Mouse (Mus musculus) CH12.LX (cell line): ENCODE results near the gene Colgalt2. TPM values are rescaled to one million over a fixed set of nuclear protein-coding genes. Genes with fewer than 3 reads are reported as not detected.

Source experiments
- DNase-seq: peaks from one replicate; pipeline ENCODE4 v3.0.0-alpha.2; 2013; ENCODE audit errors: extremely low read depth
- H3K27ac ChIP-seq: 2 replicates; pipeline ENCODE4 v1.5.1; 2012; ENCODE audit warnings: low read depth, mild to moderate bottlenecking, control low read depth, moderate library complexity; ENCODE audit not compliant: insufficient read depth
- H3K27me3 ChIP-seq: replicated peaks from 2 replicates; pipeline ENCODE3; 2012; ENCODE audit warnings: inconsistent platforms
- H3K36me3 ChIP-seq, 2 experiments: replicated peaks in 1 of 2; 2 replicates each; pipeline versions ENCODE3 to v1.6.1; 2012; ENCODE audit warnings: inconsistent platforms in 1 of 2, low read length in 1 of 2, mild to moderate bottlenecking in 1 of 2, mixed read lengths in 1 of 2, moderate library complexity in 1 of 2; ENCODE audit not compliant: control insufficient read depth in 1 of 2, insufficient read depth in 1 of 2
- H3K4me1 ChIP-seq, 2 experiments: 2 replicates each; pipeline ENCODE4 v1.6.1; 2012; ENCODE audit warnings: inconsistent platforms in 1 of 2, moderate library complexity in 1 of 2; ENCODE audit not compliant: insufficient read depth in 2 of 2, control insufficient read depth in 1 of 2
- H3K4me2 ChIP-seq: 2 replicates; pipeline ENCODE4 v1.6.1; 2012; ENCODE audit warnings: low read depth, mild to moderate bottlenecking, control low read depth; ENCODE audit not compliant: poor library complexity, insufficient read depth, severe bottlenecking
- H3K4me3 ChIP-seq, 3 experiments: fragments of 150-350 bp in 1 of 3; sonication (generic) in 1 of 3; replicated peaks in 1 of 3; 2 replicates each; pipeline versions ENCODE3 to v1.5.1; 2011 to 2012; ENCODE audit warnings: low read depth in 2 of 3, low read length in 2 of 3, mild to moderate bottlenecking in 2 of 3, moderate library complexity in 2 of 3, control low read depth in 1 of 3, improper control_type of control experiment in 1 of 3, inconsistent platforms in 1 of 3, mixed read lengths in 1 of 3; ENCODE audit not compliant: poor library complexity in 1 of 3
- H3K79me2 ChIP-seq: replicated peaks from 2 replicates; pipeline ENCODE4 v1.6.1; 2012; ENCODE audit warnings: mild to moderate bottlenecking, moderate library complexity; ENCODE audit not compliant: control insufficient read depth, poor library complexity, insufficient read depth, severe bottlenecking; ENCODE audit errors: extremely low read depth
- H3K9ac ChIP-seq: 2 replicates; pipeline ENCODE4 v1.6.1; 2012; ENCODE audit warnings: low read depth, mild to moderate bottlenecking, control low read depth, moderate library complexity; ENCODE audit not compliant: insufficient read depth
- H3K9me3 ChIP-seq: replicated peaks from 2 replicates; pipeline ENCODE3; 2012; ENCODE audit warnings: low read length, inconsistent platforms, mixed read lengths
- CHD1 ChIP-seq: IDR thresholded peaks from 2 replicates; pipeline ENCODE4 v1.6.1; 2012; ENCODE audit warnings: low read depth, low read length, improper control_type of control experiment, inconsistent platforms
- ELF1 ChIP-seq: IDR thresholded peaks from 2 replicates; pipeline ENCODE4 v1.6.1; 2014; ENCODE audit warnings: low read depth, mild to moderate bottlenecking, inconsistent platforms, low read length, improper control_type of control experiment
- MYC ChIP-seq: IDR thresholded peaks from 2 replicates; pipeline ENCODE4 v1.6.1; 2011; ENCODE audit warnings: low read depth, mild to moderate bottlenecking, improper control_type of control experiment, low read length
- ZNF384 ChIP-seq: IDR thresholded peaks from 2 replicates; pipeline ENCODE4 v1.6.1; 2012; ENCODE audit warnings: low read depth, low read length, improper control_type of control experiment, inconsistent platforms
- dilution Hi-C: fragments of 300-500 bp; cut with MboI; formaldehyde crosslinking; loops from 2 replicates; pipeline ENCODE4 v1.14.3; 2020; ENCODE audit warnings: low sequenced_read_pairs; ENCODE audit not compliant: extremely low pct_unique_long_range_greater_than_20kb, extremely low pct_ligation_motif_present
- in situ Hi-C: fragments of 300-500 bp; cut with MboI; formaldehyde crosslinking; loops from 3 replicates; pipeline ENCODE4 v1.14.3; 2019; ENCODE audit warnings: low sequenced_read_pairs, low pct_ligation_motif_present, low pct_unique_long_range_greater_than_20kb, mixed read lengths
- polyA plus RNA-seq: library from polyadenylated mRNA; unstranded; fragments of >175 nt; gene quantifications from 2 replicates; pipeline ENCODE4 v1.2.1, GENCODE M21; 2012; ENCODE audit warnings: low read depth; ENCODE audit not compliant: insufficient read length
- total RNA-seq, 2 experiments: library from RNA; depleted of rRNA; stranded (reverse); fragments of 300-350 nt in 1 of 2; fragments of >200 nt in 1 of 2; gene quantifications; 2 replicates each; pipeline ENCODE4 v1.2.3; 2012 to 2014

Colgalt2 gene
- total and polyA plus RNA-seq, 3 experiments, result not detected

GRCm38 (mm10) chr1:152556576-152557281 lies 157.1 kb downstream of the Colgalt2 start:
- dilution Hi-C loops (no loop called here), in situ Hi-C loops (no loop called here)
- Histone ChIP-seq H3K4me2 (no peak overlapping the region), H3K27ac (no peak overlapping the region), H3K79me2 (no peaks in the 10 kb centered on the region), H3K4me3 (no peak overlapping the region), H3K9me3 (no peaks in the 10 kb centered on the region), H3K27me3 (no peaks in the 10 kb centered on the region), H3K36me3 (no peaks in the 10 kb centered on the region), H3K4me1 (peaks cover 0 to 13% of the 10 kb centered on the region in 2 experiments; a peak in 2 of 4 replicates), H3K9ac (no peak overlapping the region)
- TF ChIP-seq ELF1, result no peak
- TF ChIP-seq CHD1, result no peak
- no peak for TF ChIP-seq MYC
- TF ChIP-seq ZNF384, result no peak
- DNase-seq, result no peak

Other genes with a start within 250 kb of the Colgalt2 start
- 23.1 and 26.8 TPM in 2 replicates for gene Tsen15, start 13.1 kb upstream of the Colgalt2 start, total RNA-seq (2012; rRNA removed)
- gene Tsen15, start 13.1 kb upstream of the Colgalt2 start, total RNA-seq (2014; rRNA removed), result 65.3 and 65.9 TPM in 2 replicates
- 40.9 and 42.3 TPM in 2 replicates for gene Tsen15, start 13.1 kb upstream of the Colgalt2 start, polyA plus RNA-seq